Mouse (Mus musculus) neural tube, embryonic 10.5 days (tissue): ENCODE results near the gene Kcnj8.
A peak's percentile ranks its signal among the peaks of the same experiment; 100 is the strongest.

ENCODE experiments used
- DNase-seq: peaks from one replicate; pipeline ENCODE4 v3.0.0-alpha.2; 2017; ENCODE audit warnings: low spot score; ENCODE audit errors: extremely low spot score

Kcnj8 gene

GRCm38 (mm10) chr6:142571055-142571618 is at the start of gene Kcnj8:
Gene Kcnj8, minus strand, starts transcription at chr6:142571614.
- DNase-seq, result peak; percentile 76

GRCm38 (mm10) chr6:142616659-142617058 is 45.2 kb upstream of the Kcnj8 start:
- DNase-seq, result no peak

- DNase-seq, result no peak
Measured at GRCm38 (mm10) chr6:142614324-142614723, 42.9 kb upstream of the Kcnj8 start.

- no peak for DNase-seq
Measured at GRCm38 (mm10) chr6:142612366-142612765, 41.0 kb upstream of the Kcnj8 start.

GRCm38 (mm10) chr6:142609401-142610373 is 38.3 kb upstream of the Kcnj8 start:
- no peak for DNase-seq

- no peak for DNase-seq
Measured at GRCm38 (mm10) chr6:142607080-142607479, 35.7 kb upstream of the Kcnj8 start.

- DNase-seq, result no peak
Measured at GRCm38 (mm10) chr6:142602772-142603171, 31.4 kb upstream of the Kcnj8 start.

GRCm38 (mm10) chr6:142578831-142579230 is 7.4 kb upstream of the Kcnj8 start:
- no peak for DNase-seq

GRCm38 (mm10) chr6:142577801-142578200 is 6.4 kb upstream of the Kcnj8 start:
- DNase-seq, result no peak

GRCm38 (mm10) chr6:142572876-142573275 is 1.5 kb upstream of the Kcnj8 start:
- no peak for DNase-seq

- DNase-seq, result peak; percentile 35
Measured at GRCm38 (mm10) chr6:142571629-142572360, 381 bp upstream of the Kcnj8 start.

GRCm38 (mm10) chr6:142570046-142570770 is 1.2 kb downstream of the Kcnj8 start:
- peak; percentile 38 for DNase-seq

- DNase-seq, result no peak
Measured at GRCm38 (mm10) chr6:142568713-142569357, 2.6 kb downstream of the Kcnj8 start.

- no peak for DNase-seq
Measured at GRCm38 (mm10) chr6:142567452-142567851, 4.0 kb downstream of the Kcnj8 start.

GRCm38 (mm10) chr6:142564746-142565145 is 6.7 kb downstream of the Kcnj8 start:
- DNase-seq, result no peak

- no peak for DNase-seq
Measured at GRCm38 (mm10) chr6:142561151-142561550, 10.3 kb downstream of the Kcnj8 start.

- no peak for DNase-seq
Measured at GRCm38 (mm10) chr6:142558772-142559679, 12.4 kb downstream of the Kcnj8 start.

- no peak for DNase-seq
Measured at GRCm38 (mm10) chr6:142558076-142558475, 13.3 kb downstream of the Kcnj8 start.

- DNase-seq, result no peak
Measured at GRCm38 (mm10) chr6:142555988-142556387, 15.4 kb downstream of the Kcnj8 start.

- DNase-seq, result no peak
Measured at GRCm38 (mm10) chr6:142551482-142551881, 19.9 kb downstream of the Kcnj8 start.
